ENCODE assay signal across 12 mouse cellular contexts in the genomic region with DNA sequence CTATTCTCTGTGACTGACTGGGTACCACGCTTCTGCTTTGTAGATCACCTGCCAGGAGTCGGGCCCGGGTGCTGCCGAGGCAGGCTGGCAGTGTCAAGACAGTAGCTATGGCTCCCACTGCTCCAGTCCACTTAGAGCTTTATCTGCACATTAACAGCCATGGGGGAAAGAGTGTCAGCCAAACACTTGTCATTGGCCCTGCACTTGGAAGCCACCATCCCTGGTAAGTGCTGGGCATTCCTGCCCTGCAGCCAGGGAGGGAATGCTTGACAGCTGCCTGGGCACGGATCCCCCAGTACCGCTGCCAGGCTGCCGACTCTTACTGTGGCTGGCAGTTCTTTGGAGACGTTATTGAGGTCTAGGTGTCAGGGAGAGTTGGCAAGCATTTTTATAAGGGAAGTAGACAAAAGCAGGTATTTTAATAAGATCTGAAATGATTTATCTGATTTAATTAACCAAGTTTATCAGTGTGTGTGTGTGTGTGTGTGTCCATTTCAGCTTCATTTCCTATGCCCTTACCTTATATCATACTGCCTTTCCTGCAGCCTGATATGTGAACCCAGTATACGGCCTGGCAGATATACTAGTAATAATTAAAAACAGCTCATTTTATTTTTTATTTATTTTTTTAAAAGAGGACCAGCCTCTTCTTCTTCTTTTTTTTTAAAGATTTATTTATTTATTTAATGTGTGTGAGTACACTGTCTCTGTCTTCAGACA. TPM values are rescaled to one million over a fixed set of nuclear protein-coding genes. Genes with fewer than 3 reads are reported as not detected.
DNase-seq lines count a peak whose midpoint lies in the region; ATAC-seq and TF ChIP-seq lines count a peak whose summit lies in the region.
"Had no signal": no experiment of that assay in that cellular context is flagged by ENCODE, and none has a peak within 500 bp of the region (broad histone marks: within the 10 kb centered on the region; RNA-seq: fewer than 3 reads in every experiment).

No protein-coding gene starts in this region.

- H3K27me3 ChIP-seq in hindbrain, embryonic 15.5 days, result no peaks in the 10 kb centered on the region
- H3K27me3 ChIP-seq in hindbrain, embryonic 11.5 days (ENCODE audit: control insufficient read depth, insufficient read depth, low read length), result no peaks in the 10 kb centered on the region
- H3K27me3 ChIP-seq in forebrain, postnatal 0 days (ENCODE audit: insufficient read depth, low read length), result no peaks in the 10 kb centered on the region
- H3K27me3 ChIP-seq in heart, postnatal 0 days (ENCODE audit: control insufficient read depth, insufficient read depth, low read length), result no peaks in the 10 kb centered on the region
- no peaks in the 10 kb centered on the region for H3K27me3 ChIP-seq in kidney, embryonic 14.5 days (ENCODE audit: control insufficient read depth, insufficient read depth, low read length)
- H3K27me3 ChIP-seq: intestine, embryonic 15.5 days; midbrain, embryonic 12.5 days had no signal

- H3K36me3 ChIP-seq in hindbrain, embryonic 15.5 days, result no peaks in the 10 kb centered on the region
- no peaks in the 10 kb centered on the region for H3K36me3 ChIP-seq in hindbrain, embryonic 11.5 days (ENCODE audit: control insufficient read depth, insufficient read depth, low read length)
- no peaks in the 10 kb centered on the region for H3K36me3 ChIP-seq in forebrain, postnatal 0 days (ENCODE audit: insufficient read depth)
- no peaks in the 10 kb centered on the region for H3K36me3 ChIP-seq in heart, postnatal 0 days (replicated peaks; ENCODE audit: control insufficient read depth, insufficient read depth, low read length)
- H3K36me3 ChIP-seq in kidney, embryonic 14.5 days (ENCODE audit: control insufficient read depth, insufficient read depth, low read length), result no peaks in the 10 kb centered on the region
- H3K36me3 ChIP-seq: intestine, embryonic 15.5 days; midbrain, embryonic 12.5 days had no signal

- TF ChIP-seq EP300 in heart, postnatal 0 days (IDR thresholded peaks at IDR 0.05; ENCODE audit: low read depth), result 0 out of 2 replicates have a peak, but pooled peaks have one; percentile 57

- no peak overlapping the region for H3K9ac ChIP-seq in hindbrain, embryonic 15.5 days
- no peak overlapping the region for H3K9ac ChIP-seq in hindbrain, embryonic 11.5 days (ENCODE audit: low read depth, low read length)
- H3K9ac ChIP-seq in forebrain, postnatal 0 days, result no peak overlapping the region
- no peak overlapping the region for H3K9ac ChIP-seq in heart, postnatal 0 days (replicated peaks; ENCODE audit: low read depth, low read length)
- no peak overlapping the region for H3K9ac ChIP-seq in kidney, embryonic 14.5 days (ENCODE audit: low read depth, low read length)
- H3K9ac ChIP-seq: intestine, embryonic 15.5 days; midbrain, embryonic 12.5 days had no signal

- H3K27ac ChIP-seq in hindbrain, embryonic 15.5 days (replicated peaks), result no peak overlapping the region
- H3K27ac ChIP-seq in hindbrain, embryonic 11.5 days (ENCODE audit: low read depth, low read length), result no peak overlapping the region
- no peak overlapping the region for H3K27ac ChIP-seq in forebrain, postnatal 0 days (ENCODE audit: low read depth, low read length)
- no peak overlapping the region for H3K27ac ChIP-seq in heart, postnatal 0 days (ENCODE audit: low read depth)
- no peak overlapping the region for H3K27ac ChIP-seq in kidney, embryonic 14.5 days (ENCODE audit: low read depth, low read length)
- H3K27ac ChIP-seq: intestine, embryonic 15.5 days; midbrain, embryonic 12.5 days had no signal

- ATAC-seq in hindbrain, embryonic 15.5 days (ENCODE audit: low FRiP score, low read depth), result peak; percentile 88
- no peak for ATAC-seq in hindbrain, embryonic 11.5 days (ENCODE audit: low FRiP score)
- peak; percentile 81 for ATAC-seq in forebrain, postnatal 0 days
- ATAC-seq in heart, postnatal 0 days (ENCODE audit: insufficient read depth, low read depth), result peak; percentile 93
- no peak for ATAC-seq in kidney, embryonic 14.5 days (ENCODE audit: low FRiP score, low TSS enrichment)
- ATAC-seq in inflammation-experienced regulatory T-cells, adult 6 months, result no peak
- ATAC-seq: CD4-positive, CD25-positive, alpha-beta regulatory T cell, adult 4 months; intestine, embryonic 15.5 days had no signal

- H3K4me3 ChIP-seq in hindbrain, embryonic 15.5 days, result no peak overlapping the region
- H3K4me3 ChIP-seq in hindbrain, embryonic 11.5 days (ENCODE audit: low read depth, low read length), result no peak overlapping the region
- H3K4me3 ChIP-seq in forebrain, postnatal 0 days (ENCODE audit: low read depth, low read length), result no peak overlapping the region
- H3K4me3 ChIP-seq in heart, postnatal 0 days (ENCODE audit: low read depth, low read length), result no peak overlapping the region
- no peak overlapping the region for H3K4me3 ChIP-seq in kidney, embryonic 14.5 days (ENCODE audit: low read length)
- H3K4me3 ChIP-seq: erythroblast, embryonic 14.5 days; intestine, embryonic 15.5 days; midbrain, embryonic 12.5 days had no signal

- no peaks in the 10 kb centered on the region for H3K9me3 ChIP-seq in hindbrain, embryonic 15.5 days
- H3K9me3 ChIP-seq in hindbrain, embryonic 11.5 days (ENCODE audit: control insufficient read depth, low read length), result no peaks in the 10 kb centered on the region
- H3K9me3 ChIP-seq in forebrain, postnatal 0 days (ENCODE audit: low read length), result no peaks in the 10 kb centered on the region
- H3K9me3 ChIP-seq in heart, postnatal 0 days (replicated peaks; ENCODE audit: control insufficient read depth, low read length), result no peaks in the 10 kb centered on the region
- no peaks in the 10 kb centered on the region for H3K9me3 ChIP-seq in kidney, embryonic 14.5 days (ENCODE audit: control insufficient read depth, low read length)
- H3K9me3 ChIP-seq: intestine, embryonic 15.5 days; midbrain, embryonic 12.5 days had no signal

- no peak for TF ChIP-seq CTCF in forebrain, postnatal 0 days (IDR thresholded peaks at IDR 0.05; ENCODE audit: low read depth)
- TF ChIP-seq CTCF in heart, postnatal 0 days (IDR thresholded peaks at IDR 0.05; ENCODE audit: low read depth), result no peak

- no peak for DNase-seq in hindbrain, embryonic 11.5 days (ENCODE audit: low spot score)
- DNase-seq in cerebellum, adult 11 months, result peak; percentile 54
- DNase-seq in forebrain, postnatal 0 days, result peak; percentile 54
- DNase-seq in heart, postnatal 0 days (ENCODE audit: low spot score), result peak; percentile 73
- no peak for DNase-seq in testis, postnatal 10 days (ENCODE audit: low spot score)

- H3K4me1 ChIP-seq in hindbrain, embryonic 15.5 days (replicated peaks), result no peaks in the 10 kb centered on the region
- no peaks in the 10 kb centered on the region for H3K4me1 ChIP-seq in hindbrain, embryonic 11.5 days (replicated peaks; ENCODE audit: control insufficient read depth, insufficient read depth, low read length)
- H3K4me1 ChIP-seq in forebrain, postnatal 0 days (ENCODE audit: insufficient read depth), result no peaks in the 10 kb centered on the region
- 0 out of 2 replicates have a peak, but pooled peaks cover 4% of the 10 kb centered on the region for H3K4me1 ChIP-seq in heart, postnatal 0 days (ENCODE audit: control insufficient read depth, insufficient read depth)
- H3K4me1 ChIP-seq in kidney, embryonic 14.5 days (ENCODE audit: control insufficient read depth, insufficient read depth, low read length), result peaks cover 4% of the 10 kb centered on the region; the same call in 1 of the 2 replicates
- H3K4me1 ChIP-seq: intestine, embryonic 15.5 days; midbrain, embryonic 12.5 days had no signal

- no peak overlapping the region for H3K4me2 ChIP-seq in hindbrain, embryonic 15.5 days
- no peak overlapping the region for H3K4me2 ChIP-seq in hindbrain, embryonic 11.5 days (replicated peaks; ENCODE audit: low read depth, low read length)
- H3K4me2 ChIP-seq in forebrain, postnatal 0 days (ENCODE audit: low read depth), result no peak overlapping the region
- no peak overlapping the region for H3K4me2 ChIP-seq in heart, postnatal 0 days (ENCODE audit: low read depth, low read length)
- no peak overlapping the region for H3K4me2 ChIP-seq in kidney, embryonic 14.5 days (replicated peaks; ENCODE audit: low read depth, low read length)
- H3K4me2 ChIP-seq: intestine, embryonic 15.5 days; midbrain, embryonic 12.5 days had no signal

- WGBS in hindbrain, embryonic 15.5 days, result 68% methylated on average over 9 of the region's 9 CpGs
- WGBS in hindbrain, embryonic 11.5 days, result 86% methylated on average over 9 of the region's 9 CpGs
- 51% methylated on average over 9 of the region's 9 CpGs for WGBS in forebrain, postnatal 0 days
- WGBS in heart, postnatal 0 days, result 48% methylated on average over 9 of the region's 9 CpGs
- 89% methylated on average over 9 of the region's 9 CpGs for WGBS in kidney, embryonic 14.5 days

RNA-seq across cellular contexts. Expression of gene Eef1a1, which starts 48.4 kb away (rescaled TPM):
- 2,946 and 3,077 TPM in 2 replicates for polyA plus RNA-seq in hindbrain, embryonic 15.5 days (2015; fragmentation: Nextera tagmentation; extraction: Ambion mirVana)
- 4,691 and 4,742 TPM in 2 replicates for polyA plus RNA-seq in hindbrain, embryonic 11.5 days (2014; fragmentation: Nextera tagmentation; extraction: Ambion mirVana)
- 9,311 and 11,752 TPM in 2 replicates for total RNA-seq in forebrain, postnatal 0 days (2014; rRNA removed)
- 2,982 and 3,284 TPM in 2 replicates for polyA plus RNA-seq in forebrain, postnatal 0 days (2015; fragmentation: Nextera tagmentation; extraction: Ambion mirVana)
- total RNA-seq in heart, postnatal 0 days (2014; rRNA removed; ENCODE audit: low replicate concordance), result 7,011 and 7,051 TPM in 2 replicates
- 2,146 and 2,221 TPM in 2 replicates for polyA plus RNA-seq in heart, postnatal 0 days (2015; fragmentation: Nextera tagmentation; extraction: Ambion mirVana)
- polyA plus RNA-seq in kidney, embryonic 14.5 days (2014; fragmentation: Nextera tagmentation; extraction: Ambion mirVana), result 5,322 and 6,193 TPM in 2 replicates
- over 10,000 TPM in 2 of 3 experiments, 1,000 to 10,000 TPM in 1; 7,660 to 11,983 (median 10,337) TPM for polyA plus RNA-seq in inflammation-experienced regulatory T-cells, adult 6 months (2017; shearing (Covaris generic))

RNA-seq across cellular contexts. Expression of gene Slc17a5, which starts 50.5 kb away (rescaled TPM):
- polyA plus RNA-seq in hindbrain, embryonic 15.5 days (2015; fragmentation: Nextera tagmentation; extraction: Ambion mirVana), result 15.4 and 16.2 TPM in 2 replicates
- polyA plus RNA-seq in hindbrain, embryonic 11.5 days (2014; fragmentation: Nextera tagmentation; extraction: Ambion mirVana), result 10.7 and 12.8 TPM in 2 replicates
- 11.1 and 11.5 TPM in 2 replicates for total RNA-seq in forebrain, postnatal 0 days (2014; rRNA removed)
- polyA plus RNA-seq in forebrain, postnatal 0 days (2015; fragmentation: Nextera tagmentation; extraction: Ambion mirVana), result 10.5 and 16.1 TPM in 2 replicates
- 6.3 and 13.4 TPM in 2 replicates for total RNA-seq in heart, postnatal 0 days (2014; rRNA removed; ENCODE audit: low replicate concordance)
- 7.3 and 8.0 TPM in 2 replicates for polyA plus RNA-seq in heart, postnatal 0 days (2015; fragmentation: Nextera tagmentation; extraction: Ambion mirVana)
- polyA plus RNA-seq in kidney, embryonic 14.5 days (2014; fragmentation: Nextera tagmentation; extraction: Ambion mirVana), result 9.9 and 16.9 TPM in 2 replicates
- polyA plus RNA-seq in inflammation-experienced regulatory T-cells, adult 6 months (2017; shearing (Covaris generic)), result 10 to 100 TPM in 2 of 3 experiments, 1 to 10 TPM in 1; 8.2 to 12.0 (median 11.3) TPM

Comparison
In these comparisons a context has a peak if more than half of its experiments do, and no peak if none do; other contexts are left out.
1. ATAC-seq: peak in hindbrain, embryonic 15.5 days (single experiment), forebrain, postnatal 0 days (single experiment) and heart, postnatal 0 days (single experiment); none in hindbrain, embryonic 11.5 days (single experiment), kidney, embryonic 14.5 days (single experiment) and inflammation-experienced regulatory T-cells, adult 6 months (single experiment).
2. DNase-seq: peak in cerebellum, adult 11 months (single experiment), forebrain, postnatal 0 days (single experiment) and heart, postnatal 0 days (single experiment); none in hindbrain, embryonic 11.5 days (single experiment) and testis, postnatal 10 days (single experiment).